Mouse (Mus musculus): Measurements from ENCODE around the gene Zfp873. TPM values are rescaled to one million over a fixed set of nuclear protein-coding genes. Genes with fewer than 3 reads are reported as not detected.
A peak's percentile ranks its signal among the peaks of the same experiment; 100 is the strongest.
"Not testable (repeated sequence)": the region's sequence is repeated elsewhere in the genome, so short reads cannot be mapped to it uniquely, and the experiment has no call there.

Zfp873 gene
- total RNA-seq (2021) (1 to 10 TPM; 4.2 to 4.4 TPM), polyA plus RNA-seq (2012; rRNA removed) (0.80 and 2.5 TPM in 2 replicates)
- long read RNA-seq, partial matches to known transcripts, result 0 of 6 reads
- long read RNA-seq, other reads (novel, unspliced or antisense), result 2 of 6 reads

GRCm38 (mm10) chr10:82047597-82048459 lies at the start of gene Zfp873:
Gene Zfp873 (plus strand): TSS chr10:82048123.
- peak; percentile 89 to 94 for DNase-seq
- H3K36me3 ChIP-seq (ENCODE audit: control insufficient read depth, insufficient read depth, low read length), result no peaks in the 10 kb centered on the region
- intact Hi-C loops (cut with DNase I), result loop anchor here (2.0 to 5.0 kb wide), 4 partner anchors 34 to 131 kb away; partner anchors contain the start of genes AU041133 and BC024063
- WGBS, result 9% methylated on average over 35 of the region's 35 CpGs
- peak within 1 kb of the TSS; percentile 73 for H3K4me3 ChIP-seq
- peaks cover 2% of the 10 kb centered on the region; the same call in 1 of the 2 replicates for H3K4me1 ChIP-seq (ENCODE audit: control insufficient read depth, insufficient read depth, low read length)
- 0 out of 2 replicates have a peak, but pooled peaks cover 2% of the 10 kb centered on the region for H3K79me2 ChIP-seq (replicated peaks; ENCODE audit: control insufficient read depth, insufficient read depth, low read length)
- peak; percentile 68 for TF ChIP-seq POLR2A (IDR thresholded peaks at IDR 0.05; ENCODE audit: insufficient read depth, low read depth, low read length)
- no peak for TF ChIP-seq EP300 (IDR thresholded peaks at IDR 0.05; ENCODE audit: insufficient read depth, low read depth, low read length)
- TF ChIP-seq CTCF (IDR thresholded peaks at IDR 0.05), result no peak
- no peaks in the 10 kb centered on the region for H3K27me3 ChIP-seq (ENCODE audit: control insufficient read depth, insufficient read depth, low read length)
- H3K27ac ChIP-seq, result peak within 1 kb of the TSS; percentile 95
- H3K9ac ChIP-seq (ENCODE audit: low read depth, low read length), result peak within 1 kb of the TSS; percentile 78

- H3K36me3 ChIP-seq (ENCODE audit: control insufficient read depth, insufficient read depth, low read length); H3K4me1 ChIP-seq (ENCODE audit: control insufficient read depth, insufficient read depth, low read length); H3K27me3 ChIP-seq (ENCODE audit: control insufficient read depth, insufficient read depth, low read length); H3K9ac ChIP-seq (ENCODE audit: low read depth, low read length); H3K4me3 ChIP-seq; H3K27ac ChIP-seq; H3K79me2 ChIP-seq (replicated peaks; ENCODE audit: control insufficient read depth, insufficient read depth, low read length); DNase-seq: not testable (repeated sequence)
- intact Hi-C loops (cut with DNase I), result loop anchor here (5.0 kb wide), 1 partner anchor 44 kb away; the partner anchor contains the start of gene Zfp873
- WGBS, result 100% methylated on average over 1 of the region's 1 CpGs
These were observed 44.7 kb upstream of the Zfp873 start for GRCm38 (mm10) chr10:82003209-82003608.

DNA sequence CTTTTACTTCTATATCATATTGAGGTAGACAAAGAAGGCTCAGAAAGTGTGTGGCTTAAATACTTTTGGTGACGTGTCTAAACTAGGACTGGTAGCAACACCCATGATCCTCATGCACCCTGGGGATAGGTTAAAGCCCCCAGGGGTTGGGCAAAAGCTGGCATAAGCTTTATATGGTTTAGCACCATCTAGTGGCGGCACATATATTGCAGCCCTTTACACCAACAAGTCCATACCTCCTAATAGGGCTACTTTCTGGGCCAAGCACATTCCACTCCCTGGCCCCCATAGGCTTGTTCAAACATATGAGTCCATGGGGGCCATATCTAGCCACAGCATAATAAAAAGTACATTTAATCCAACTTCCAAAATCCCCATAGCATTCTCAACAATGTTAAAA lies 43.1 kb upstream of the Zfp873 start:
- WGBS, result 46% methylated on average over 2 of the region's 2 CpGs
- not testable (repeated sequence) for DNase-seq; H3K79me2 ChIP-seq (replicated peaks; ENCODE audit: control insufficient read depth, insufficient read depth, low read length); H3K9ac ChIP-seq (ENCODE audit: low read depth, low read length); H3K27me3 ChIP-seq (ENCODE audit: control insufficient read depth, insufficient read depth, low read length); H3K36me3 ChIP-seq (ENCODE audit: control insufficient read depth, insufficient read depth, low read length); H3K4me3 ChIP-seq; H3K27ac ChIP-seq; H3K4me1 ChIP-seq (ENCODE audit: control insufficient read depth, insufficient read depth, low read length)
- TF ChIP-seq CTCF (IDR thresholded peaks at IDR 0.05), result peak; percentile 38
- intact Hi-C loops (cut with DNase I), result loop anchor here (5.0 kb wide), 1 partner anchor 42 kb away; the partner anchor contains the start of gene Zfp873

DNA sequence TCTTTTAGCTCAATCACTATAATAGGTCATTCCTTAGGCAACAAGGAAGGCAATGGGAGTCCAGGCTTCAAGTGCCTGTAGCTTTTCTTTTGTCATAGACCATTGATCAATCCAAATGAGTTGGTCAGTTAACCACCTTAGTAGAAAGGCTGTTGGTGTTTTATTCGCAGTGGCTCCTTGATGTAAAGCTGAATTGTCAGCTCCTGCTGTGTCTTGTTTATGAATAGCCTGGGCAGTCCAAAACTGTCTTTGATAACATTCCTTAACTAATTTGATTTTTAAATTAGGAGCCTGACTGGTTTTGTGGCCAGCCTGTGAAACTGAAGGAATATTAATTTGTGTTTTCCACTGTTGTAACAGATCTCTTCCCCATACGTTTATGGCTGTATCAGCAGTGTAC lies 5.7 kb upstream of the Zfp873 start:
- no peaks in the 10 kb centered on the region for H3K4me1 ChIP-seq (ENCODE audit: control insufficient read depth, insufficient read depth, low read length)
- H3K27me3 ChIP-seq (ENCODE audit: control insufficient read depth, insufficient read depth, low read length), result no peaks in the 10 kb centered on the region
- H3K79me2 ChIP-seq (replicated peaks; ENCODE audit: control insufficient read depth, insufficient read depth, low read length), result no peaks in the 10 kb centered on the region
- intact Hi-C loops (cut with DNase I), result no loop called here
- TF ChIP-seq POLR2A (IDR thresholded peaks at IDR 0.05; ENCODE audit: insufficient read depth, low read depth, low read length), result no peak
- no peak for TF ChIP-seq CTCF (IDR thresholded peaks at IDR 0.05)
- no peak for TF ChIP-seq EP300 (IDR thresholded peaks at IDR 0.05; ENCODE audit: insufficient read depth, low read depth, low read length)
- no peak overlapping the region for H3K9ac ChIP-seq (ENCODE audit: low read depth, low read length)
- no peak for DNase-seq
- WGBS, result 65% methylated on average over 2 of the region's 2 CpGs
- no peaks in the 10 kb centered on the region for H3K36me3 ChIP-seq (ENCODE audit: control insufficient read depth, insufficient read depth, low read length)
- no peak overlapping the region for H3K4me3 ChIP-seq
- no peak overlapping the region for H3K27ac ChIP-seq

- intact Hi-C loops (cut with DNase I), result loop anchor here (5.0 kb wide), 3 partner anchors 36 to 81 kb away; partner anchors contain the start of genes AU041133 and BC024063
- 86% methylated on average over 3 of the region's 3 CpGs for WGBS
These were observed 1.3 kb upstream of the Zfp873 start for GRCm38 (mm10) chr10:82046603-82047002.

DNA sequence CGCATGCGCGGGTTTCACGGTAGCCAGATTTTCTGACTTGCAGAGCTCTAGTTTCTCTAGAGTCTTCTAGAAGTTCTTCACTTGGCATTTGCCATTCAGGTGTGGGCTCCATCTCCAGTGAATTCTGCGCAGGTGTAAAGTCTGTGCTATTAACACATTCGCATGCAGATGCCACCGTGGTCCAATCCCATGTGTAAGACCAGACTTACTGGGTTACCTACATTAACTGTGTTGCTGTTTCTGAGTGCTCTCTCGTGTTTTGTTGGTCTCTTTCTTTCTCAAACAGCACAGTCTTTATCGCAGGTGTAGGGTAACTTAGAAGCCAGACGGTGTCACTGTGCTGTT lies 509 bp downstream of the Zfp873 start:
- peak overlapping the region; percentile 95 for H3K27ac ChIP-seq
- H3K4me3 ChIP-seq, result peak overlapping the region; percentile 73
- H3K27me3 ChIP-seq (ENCODE audit: control insufficient read depth, insufficient read depth, low read length); H3K4me1 ChIP-seq (ENCODE audit: control insufficient read depth, insufficient read depth, low read length); H3K79me2 ChIP-seq (replicated peaks; ENCODE audit: control insufficient read depth, insufficient read depth, low read length); DNase-seq; H3K36me3 ChIP-seq (ENCODE audit: control insufficient read depth, insufficient read depth, low read length): not testable (repeated sequence)
- 22% methylated on average over 10 of the region's 10 CpGs for WGBS
- intact Hi-C loops (cut with DNase I), result loop anchor here (2.0 to 5.0 kb wide), 4 partner anchors 34 to 130 kb away; partner anchors contain the start of genes AU041133 and BC024063
- H3K9ac ChIP-seq (ENCODE audit: low read depth, low read length), result peak overlapping the region; percentile 78

More at GRCm38 (mm10) chr10:82046603-82047002, 1.3 kb upstream of the Zfp873 start:
- H3K36me3 ChIP-seq (ENCODE audit: control insufficient read depth, insufficient read depth, low read length), result no peaks in the 10 kb centered on the region
- H3K79me2 ChIP-seq (replicated peaks; ENCODE audit: control insufficient read depth, insufficient read depth, low read length), result 0 out of 2 replicates have a peak, but pooled peaks cover 2% of the 10 kb centered on the region
- H3K4me3 ChIP-seq, result no peak overlapping the region
- H3K4me1 ChIP-seq (ENCODE audit: control insufficient read depth, insufficient read depth, low read length), result peaks cover 2% of the 10 kb centered on the region; the same call in 1 of the 2 replicates
- no peaks in the 10 kb centered on the region for H3K27me3 ChIP-seq (ENCODE audit: control insufficient read depth, insufficient read depth, low read length)
- no peak overlapping the region for H3K9ac ChIP-seq (ENCODE audit: low read depth, low read length)
- no peak for DNase-seq
- H3K27ac ChIP-seq, result no peak overlapping the region
- TF ChIP-seq EP300 (IDR thresholded peaks at IDR 0.05; ENCODE audit: insufficient read depth, low read depth, low read length) (no peak), POLR2A (IDR thresholded peaks at IDR 0.05; ENCODE audit: insufficient read depth, low read depth, low read length) (no peak), CTCF (IDR thresholded peaks at IDR 0.05) (no peak)

DNA sequence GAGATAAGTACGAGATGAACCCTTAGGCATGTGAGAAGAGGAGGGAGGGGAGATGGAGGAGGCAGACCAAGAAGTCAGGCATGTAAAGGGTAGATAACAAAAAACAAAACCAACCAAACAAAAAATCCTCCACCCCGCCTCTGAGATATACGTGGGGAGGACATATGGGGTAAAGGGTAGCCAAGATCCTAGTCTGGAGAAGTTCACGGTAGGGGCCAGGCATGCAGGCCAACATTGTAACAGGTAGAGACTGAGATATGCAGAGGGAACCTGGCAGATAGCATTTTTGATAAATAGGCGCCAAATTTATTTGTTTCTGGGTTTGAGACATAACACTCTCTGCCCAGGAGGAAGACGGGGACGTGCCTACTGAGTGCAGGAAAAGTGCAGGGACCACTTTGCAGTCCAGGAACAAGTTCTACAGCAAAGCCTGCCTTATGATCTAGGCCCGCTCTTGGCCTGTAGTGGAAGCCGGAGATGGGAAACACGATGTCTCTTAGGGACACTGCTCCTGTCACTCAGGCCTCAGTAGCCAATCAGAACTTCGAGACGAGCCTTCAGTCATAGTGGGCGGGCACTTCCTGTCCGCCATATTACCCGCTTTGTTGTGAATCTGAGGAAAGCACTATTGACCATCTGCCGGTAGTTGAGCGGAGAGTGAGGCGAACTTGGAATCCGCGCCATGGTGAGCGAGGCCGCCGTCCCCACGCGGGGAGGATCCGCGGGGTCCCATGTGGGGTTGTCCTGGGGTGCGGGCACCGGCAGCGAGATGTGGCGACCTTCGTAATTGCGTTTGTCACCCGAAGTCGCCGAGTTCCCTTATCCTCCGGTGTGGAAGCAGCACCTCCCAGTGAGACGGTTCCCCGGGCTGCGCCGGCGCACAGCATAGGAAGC lies 35.1 kb downstream of the Zfp873 start, which contains the start of gene BC024063:
Gene BC024063, plus strand, starts transcription at position 626 of the 894 bp plus-strand sequence.
- intact Hi-C loops (cut with DNase I), result loop anchor here (5.0 kb wide), 1 partner anchor 36 kb away; the partner anchor contains the start of gene Zfp873
- H3K36me3 ChIP-seq (ENCODE audit: control insufficient read depth, insufficient read depth, low read length); H3K79me2 ChIP-seq (replicated peaks; ENCODE audit: control insufficient read depth, insufficient read depth, low read length); H3K27me3 ChIP-seq (ENCODE audit: control insufficient read depth, insufficient read depth, low read length); H3K4me1 ChIP-seq (ENCODE audit: control insufficient read depth, insufficient read depth, low read length): not testable (repeated sequence)
- peak within 1 kb of the TSS; percentile 67 for H3K27ac ChIP-seq
- WGBS, result 17% methylated on average over 42 of the region's 42 CpGs
- peak within 1 kb of the TSS; percentile 66 for H3K9ac ChIP-seq (ENCODE audit: low read depth, low read length)
- DNase-seq, result peak; percentile 72 to 78
- H3K4me3 ChIP-seq, result peak within 1 kb of the TSS; percentile 53

- H3K27ac ChIP-seq; H3K9ac ChIP-seq (ENCODE audit: low read depth, low read length): not testable (repeated sequence)
- 15% methylated on average over 14 of the region's 14 CpGs for WGBS
These were observed 35.7 kb downstream of the Zfp873 start for GRCm38 (mm10) chr10:82083622-82083971.

More at GRCm38 (mm10) chr10:82083622-82083971, 35.7 kb downstream of the Zfp873 start:
- H3K79me2 ChIP-seq (replicated peaks; ENCODE audit: control insufficient read depth, insufficient read depth, low read length); H3K36me3 ChIP-seq (ENCODE audit: control insufficient read depth, insufficient read depth, low read length); H3K4me1 ChIP-seq (ENCODE audit: control insufficient read depth, insufficient read depth, low read length); H3K27me3 ChIP-seq (ENCODE audit: control insufficient read depth, insufficient read depth, low read length); DNase-seq: not testable (repeated sequence)
- H3K4me3 ChIP-seq, result peak overlapping the region; percentile 53
- intact Hi-C loops (cut with DNase I), result loop anchor here (5.0 kb wide), 1 partner anchor 36 kb away; the partner anchor contains the start of gene Zfp873
